Mouse (Mus musculus): Measurements from ENCODE around the gene Zfp940.

Gene Zfp940

DNA sequence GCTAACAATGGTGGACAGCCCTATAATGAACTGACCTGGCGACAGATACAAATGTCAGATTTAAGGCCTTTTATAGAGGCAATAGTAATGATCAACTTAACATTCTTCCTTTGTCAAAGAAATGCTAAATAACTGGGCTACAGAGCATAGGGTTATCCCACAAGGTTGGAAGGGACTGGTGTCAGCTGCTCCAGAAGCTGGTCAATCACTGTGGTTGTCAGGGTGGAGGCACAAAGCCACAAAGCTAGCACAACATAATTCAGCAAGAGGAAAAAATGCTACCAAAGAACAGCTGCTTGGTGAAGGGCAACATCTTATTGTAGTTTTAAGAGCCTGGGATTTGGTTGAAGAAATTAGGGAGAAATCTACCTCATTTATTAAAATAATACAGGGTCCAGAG, 41.2 kb downstream of the Zfp940 start:
- WGBS = 98% methylated on average over 1 of the region's 1 CpGs

- WGBS = 58% methylated on average over 5 of the region's 5 CpGs
These were observed 46.4 kb downstream of the Zfp940 start for GRCm38 (mm10) chr7:29807046-29807445.

GRCm38 (mm10) chr7:29792906-29793305, 60.6 kb downstream of the Zfp940 start:
- WGBS = 58% methylated on average over 27 of the region's 27 CpGs

DNA sequence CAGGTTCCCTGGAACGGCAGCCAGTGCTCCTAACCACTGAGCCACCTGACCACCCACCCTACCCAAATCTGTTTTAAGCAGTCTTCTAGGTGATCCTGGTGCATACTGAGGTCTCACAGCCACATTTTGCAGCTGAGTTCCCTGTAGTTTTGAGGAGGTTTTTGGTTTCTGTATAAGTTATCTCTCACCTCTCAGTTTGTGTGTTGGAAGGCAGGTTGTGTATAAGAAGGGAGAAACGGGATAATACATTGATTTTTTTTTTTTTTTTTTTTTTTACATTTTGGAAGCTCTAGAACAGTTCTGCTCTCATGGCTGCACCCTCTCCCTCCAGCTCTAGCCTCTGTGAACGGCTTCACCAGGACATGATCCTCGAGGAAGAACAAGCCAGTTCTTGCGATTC, 67.6 kb downstream of the Zfp940 start:
- 55% methylated on average over 5 of the region's 5 CpGs for WGBS

DNA sequence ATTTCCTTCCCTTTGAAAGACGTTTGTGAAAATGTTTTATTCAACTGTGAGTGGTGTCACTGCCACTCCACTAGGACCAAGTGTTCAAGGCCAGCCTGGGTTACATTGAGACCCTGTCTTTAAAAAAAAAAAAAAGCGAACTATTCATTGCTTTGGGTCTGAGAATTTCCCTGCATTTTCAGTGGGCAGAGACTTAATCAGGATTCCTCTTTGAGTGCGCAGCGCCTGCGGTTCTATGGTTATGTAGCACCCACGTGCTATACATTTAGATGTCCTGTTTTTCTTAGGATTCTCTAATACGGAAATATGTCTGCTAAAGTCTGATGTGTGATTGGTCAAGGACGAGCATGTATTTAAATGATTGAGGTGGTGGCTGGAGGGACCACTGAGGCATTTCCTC, 68.4 kb downstream of the Zfp940 start:
- WGBS = 29% methylated on average over 8 of the region's 8 CpGs

DNA sequence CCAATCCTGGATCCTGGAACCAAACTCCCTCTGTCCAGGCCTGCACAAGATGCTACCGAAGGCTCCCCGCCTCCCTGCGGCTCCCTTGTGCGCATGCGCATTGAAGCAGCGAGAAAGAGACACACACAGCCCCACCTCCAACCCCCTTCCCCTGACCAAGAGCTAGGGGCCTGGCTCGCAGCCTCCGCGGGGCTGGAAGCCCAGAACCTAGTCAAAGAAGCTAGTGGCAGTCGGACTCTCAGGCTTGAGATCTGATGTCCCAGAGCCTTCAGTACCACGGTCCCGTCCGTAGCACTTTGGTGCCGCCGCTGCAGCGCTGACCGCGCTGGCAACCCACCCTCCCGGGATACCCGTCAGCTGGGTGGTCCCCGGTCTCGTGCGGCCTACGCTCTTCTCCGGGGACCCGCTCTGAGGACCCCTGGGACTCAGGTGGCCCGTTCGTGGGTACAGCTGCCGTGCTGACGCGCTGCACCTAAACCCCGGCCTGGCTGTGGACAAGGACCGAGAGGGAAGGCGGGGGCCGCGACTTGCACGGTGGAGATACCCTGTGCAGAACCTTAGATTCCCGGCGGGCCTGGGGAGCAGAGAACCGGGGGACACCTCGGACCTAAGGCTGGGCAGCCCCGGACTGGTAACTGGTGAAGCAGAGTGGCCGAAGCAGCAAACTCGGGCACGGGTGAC, 69.5 kb downstream of the Zfp940 start, which contains the start of gene Zfp30:
Gene Zfp30, plus strand, starts transcription at position 128 of the 681 bp plus-strand sequence.
- WGBS = under 1% methylated on average over 45 of the region's 45 CpGs
